Mouse (Mus musculus) liver, postnatal 0 days (tissue): ENCODE data around the gene Crim1. TPM values are rescaled to one million over a fixed set of nuclear protein-coding genes. Genes with fewer than 3 reads are reported as not detected.

Source experiments
- ATAC-seq: fragments of 200-750 bp; cut with Nextera tagmentation; 2 replicates; pipeline ENCODE4 v1.8.0; 2017; ENCODE audit warnings: mild to moderate bottlenecking, moderate library complexity
- DNase-seq: peaks from one replicate; pipeline ENCODE4 v3.0.0-alpha.2; 2016
- H3K27ac ChIP-seq: fragments of 300-500 bp; sonication (generic); 2 replicates; pipeline ENCODE4 v1.5.1; 2014; ENCODE audit warnings: antibody characterized with exemption, moderate library complexity, mild to moderate bottlenecking, low read depth
- H3K27me3 ChIP-seq: fragments of 300-500 bp; sonication (generic); 2 replicates; pipeline ENCODE4 v1.6.1; 2014; ENCODE audit warnings: low read length, control low read depth, mixed read lengths; ENCODE audit not compliant: insufficient read depth
- H3K36me3 ChIP-seq: fragments of 300-500 bp; sonication (generic); replicated peaks from 2 replicates; pipeline ENCODE4 v1.6.1; 2014; ENCODE audit warnings: mild to moderate bottlenecking, control low read depth, low read length, moderate library complexity, mixed read lengths; ENCODE audit not compliant: insufficient read depth
- H3K4me1 ChIP-seq: fragments of 300-500 bp; sonication (generic); 2 replicates; pipeline ENCODE4 v1.6.1; 2014; ENCODE audit warnings: antibody characterized with exemption, mild to moderate bottlenecking, control low read depth; ENCODE audit not compliant: insufficient read depth
- H3K4me2 ChIP-seq: fragments of 300-500 bp; sonication (generic); 2 replicates; pipeline ENCODE4 v1.6.1; 2014; ENCODE audit warnings: low read depth, mild to moderate bottlenecking, low read length, moderate library complexity, mixed read lengths
- H3K4me3 ChIP-seq: fragments of 300-500 bp; sonication (generic); 2 replicates; pipeline ENCODE4 v1.5.1; 2014; ENCODE audit warnings: low read depth, low read length
- H3K9ac ChIP-seq: fragments of 300-500 bp; sonication (generic); replicated peaks from 2 replicates; pipeline ENCODE4 v1.6.1; 2014; ENCODE audit warnings: mild to moderate bottlenecking, moderate library complexity
- H3K9me3 ChIP-seq: fragments of 300-500 bp; sonication (generic); 2 replicates; pipeline ENCODE4 v1.6.1; 2016; ENCODE audit warnings: mild to moderate bottlenecking, control low read depth, low read length, mixed read lengths
- CTCF ChIP-seq: sonication (generic); IDR thresholded peaks from 2 replicates; pipeline ENCODE4 v1.5.1; 2016; ENCODE audit warnings: antibody characterized with exemption, low read depth
- EP300 ChIP-seq: IDR thresholded peaks from 2 replicates; pipeline ENCODE4 v1.6.1; 2016; ENCODE audit warnings: antibody characterized with exemption, low read depth, mild to moderate bottlenecking
- WGBS: fragments of 180-500 bp; shearing (Covaris S2); extraction: QIAGEN DNeasy Blood & Tissue Kit; methylation state at CpG from one replicate; pipeline ENCODE4 v1.1.7; 2014; ENCODE audit not compliant: insufficient replicate concordance; 5-methylcytosine and 5-hydroxymethylcytosine counted together
- microRNA-seq: library from miRNA; unstranded; fragments of <30 nt; microRNA quantifications from one replicate; pipeline ENCODE4, GENCODE M21; 2016
- polyA plus RNA-seq: library from polyadenylated mRNA; unstranded; fragments of >200 nt; fragmentation: Nextera tagmentation; extraction: Ambion mirVana; gene quantifications from 2 replicates; pipeline ENCODE4 v1.2.1, GENCODE M21; 2015

The Crim1 gene
- polyA plus RNA-seq, 1 experiment from 2014 or later = 0.86 TPM

DNA sequence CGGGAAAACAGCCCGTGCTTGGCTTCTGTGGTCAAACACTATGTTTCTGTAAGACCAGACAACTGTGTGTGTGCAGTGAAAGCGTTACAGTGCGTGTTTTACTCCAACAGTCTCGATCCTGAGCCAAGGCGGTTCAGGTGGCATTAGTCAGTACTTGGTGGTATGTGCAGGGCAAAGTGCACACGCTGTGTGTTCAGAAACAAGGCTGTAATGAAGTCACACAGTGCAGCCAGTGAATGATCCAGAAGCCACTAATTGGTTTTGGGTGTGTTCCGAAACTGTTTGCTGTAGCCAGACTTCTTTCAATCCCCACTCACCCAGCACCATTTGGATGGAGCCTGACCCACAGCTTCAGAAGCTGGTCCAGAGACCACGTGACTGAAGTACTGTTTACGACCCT lies 208.3 kb downstream of the Crim1 start:
- no peaks in the 10 kb centered on the region for H3K9me3 ChIP-seq
- WGBS = 79% methylated on average over 10 of the region's 10 CpGs
- peaks cover 7% of the 10 kb centered on the region; the same call in 1 of the 2 replicates for H3K4me1 ChIP-seq
- H3K4me2 ChIP-seq = no peak overlapping the region
- ATAC-seq = peak; percentile 46; the same call in 1 of the 2 replicates
- no peak overlapping the region for H3K4me3 ChIP-seq
- H3K27ac ChIP-seq = 0 out of 2 replicates have a peak overlapping the region, but pooled peaks have one; percentile 12
- H3K27me3 ChIP-seq = no peaks in the 10 kb centered on the region
- TF ChIP-seq EP300 (no peak), CTCF (no peak)
- peaks cover 16% of the 10 kb centered on the region for H3K36me3 ChIP-seq
- no peak for DNase-seq
- H3K9ac ChIP-seq = no peak overlapping the region

DNA sequence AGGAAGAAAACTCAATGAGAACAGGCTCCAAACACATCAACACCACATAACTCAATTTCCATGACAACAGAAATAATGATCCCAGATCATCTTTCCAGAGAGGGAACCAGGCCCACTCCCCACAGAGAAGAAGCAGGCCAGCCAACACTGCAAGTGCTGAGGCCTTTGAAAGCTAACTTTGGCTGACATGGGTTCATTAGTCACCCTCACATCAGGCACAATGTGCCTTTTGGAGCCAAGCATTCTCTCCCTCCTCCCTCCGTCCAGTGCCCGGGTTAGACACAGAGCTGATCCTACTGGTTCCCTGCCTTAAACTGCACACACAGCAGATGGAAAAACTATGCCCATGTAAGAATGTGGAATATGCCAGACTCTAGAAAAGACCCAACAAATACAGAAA lies 209.9 kb downstream of the Crim1 start:
- Histone ChIP-seq H3K4me1 (peaks cover 7% of the 10 kb centered on the region), H3K4me2 (no peak overlapping the region), H3K27me3 (no peaks in the 10 kb centered on the region), H3K9ac (no peak overlapping the region), H3K27ac (no peak overlapping the region), H3K4me3 (no peak overlapping the region), H3K9me3 (no peaks in the 10 kb centered on the region), H3K36me3 (peaks cover 14% of the 10 kb centered on the region)
- TF ChIP-seq EP300 (no peak), CTCF (no peak)
- WGBS = 83% methylated on average over 2 of the region's 2 CpGs
- DNase-seq (no peak), ATAC-seq (no peak)

DNA sequence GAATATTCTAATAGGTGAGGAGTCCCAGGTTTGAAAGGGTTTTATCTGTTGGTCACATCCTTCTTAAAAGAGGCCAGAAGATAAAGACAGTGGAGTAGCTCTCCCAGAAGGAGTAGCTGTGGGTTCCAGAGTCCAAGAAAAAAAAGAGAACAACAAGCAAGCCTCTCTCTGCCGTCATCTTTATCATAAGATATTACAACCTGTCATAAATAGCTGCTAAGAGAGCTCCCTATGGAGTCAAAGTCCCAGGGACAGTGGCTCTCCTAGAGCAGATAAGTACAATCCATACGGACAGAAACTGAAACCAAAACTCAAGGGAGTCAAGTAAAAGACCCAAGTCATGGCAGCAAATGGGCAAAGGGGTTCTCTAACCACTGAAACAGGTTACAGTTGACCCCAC lies 215.2 kb downstream of the Crim1 start:
- no peak overlapping the region for H3K4me3 ChIP-seq
- no peak for ATAC-seq
- H3K27ac ChIP-seq = no peak overlapping the region; the same call in 1 of the 2 replicates
- no peak for TF ChIP-seq EP300
- TF ChIP-seq CTCF = no peak
- peaks cover 21% of the 10 kb centered on the region for H3K4me1 ChIP-seq
- H3K4me2 ChIP-seq = peak overlapping the region; percentile 86
- no peak for DNase-seq
- no peaks in the 10 kb centered on the region for H3K27me3 ChIP-seq
- peaks cover 9% of the 10 kb centered on the region for H3K36me3 ChIP-seq
- WGBS = 61% methylated on average over 2 of the region's 2 CpGs
- H3K9me3 ChIP-seq = no peaks in the 10 kb centered on the region
- no peak overlapping the region for H3K9ac ChIP-seq

DNA sequence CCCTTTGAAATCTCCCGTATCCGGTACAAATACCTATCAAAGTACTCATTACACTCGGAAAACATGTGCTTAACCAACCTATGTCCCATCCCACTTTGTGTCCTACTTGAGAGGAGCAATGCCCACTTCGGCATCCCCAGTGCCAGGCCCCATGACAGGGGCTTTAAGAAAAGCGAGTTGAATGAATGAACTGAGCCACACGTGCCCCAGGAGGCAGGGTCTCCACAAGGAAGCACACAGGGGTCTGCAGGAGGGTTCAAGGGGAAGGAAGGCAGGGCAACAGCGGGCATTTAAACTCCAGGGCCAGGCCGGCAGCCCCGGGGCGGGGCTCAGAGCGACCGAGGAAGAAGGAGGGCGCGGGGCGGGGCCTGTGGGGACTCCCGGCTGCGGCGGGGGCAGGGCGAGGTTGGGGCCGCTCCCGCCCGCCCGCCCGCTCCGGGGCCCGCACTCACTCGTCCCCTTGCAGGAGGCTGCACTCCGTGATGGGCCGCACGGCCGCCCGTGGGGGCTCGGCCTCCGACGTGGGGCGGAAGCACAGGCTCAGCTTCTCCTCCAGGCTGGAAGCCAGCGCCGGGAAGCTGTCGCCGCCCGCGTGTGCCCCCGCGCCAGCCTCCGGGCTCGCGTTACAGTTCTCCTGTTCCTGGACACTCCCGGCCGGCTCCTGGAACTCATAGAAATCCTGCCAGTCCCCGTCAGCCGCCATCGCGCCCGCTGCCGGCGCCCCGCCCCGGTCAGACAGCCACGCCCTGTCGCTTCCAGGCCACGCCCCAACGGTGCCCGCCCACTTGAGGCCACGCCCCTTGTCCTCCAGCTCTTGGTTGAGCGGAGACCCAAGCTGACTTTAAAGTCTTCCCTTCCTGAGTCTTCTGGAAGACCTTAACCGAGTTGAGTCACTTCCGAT lies 217.6 kb downstream of the Crim1 start, which contains the start of gene Fez2:
Gene Fez2 (minus strand): TSS at position 772 of the 901 bp plus-strand sequence.
- ATAC-seq (peak; percentile 97), DNase-seq (peak; percentile 96)
- Histone ChIP-seq H3K4me2 (peak within 1 kb of the TSS; percentile 86), H3K36me3 (peaks cover 2% of the 10 kb centered on the region; the same call in 1 of the 2 replicates), H3K4me1 (peaks cover 21% of the 10 kb centered on the region), H3K9ac (peak within 1 kb of the TSS; percentile 87), H3K27ac (peak within 1 kb of the TSS; percentile 98), H3K9me3 (no peaks in the 10 kb centered on the region), H3K4me3 (peak within 1 kb of the TSS; percentile 89), H3K27me3 (no peaks in the 10 kb centered on the region)
- WGBS = under 1% methylated on average over 49 of the region's 67 CpGs
- TF ChIP-seq CTCF (no peak), EP300 (no peak)

DNA sequence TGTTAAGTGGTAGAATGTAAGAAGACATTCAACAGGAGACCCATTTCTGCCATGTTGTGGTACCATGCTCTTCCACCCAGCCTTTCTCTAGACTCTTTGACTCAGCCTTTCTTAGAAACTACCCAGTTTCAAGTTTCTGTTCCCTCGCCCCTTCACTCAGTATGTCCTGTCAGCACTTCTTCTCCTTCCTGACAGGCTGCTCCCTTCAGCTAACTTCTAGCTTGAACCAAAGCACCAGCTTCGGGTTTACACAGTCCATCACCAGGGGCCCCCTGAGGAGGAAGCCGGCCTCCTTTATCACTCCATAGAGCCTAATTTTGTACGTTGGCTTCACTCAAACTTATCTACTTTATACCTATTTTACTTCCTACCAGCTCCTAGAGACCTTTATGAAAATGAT lies 219.2 kb downstream of the Crim1 start:
- peaks cover 21% of the 10 kb centered on the region for H3K4me1 ChIP-seq
- no peak for ATAC-seq
- H3K9ac ChIP-seq = no peak overlapping the region
- H3K9me3 ChIP-seq = no peaks in the 10 kb centered on the region
- no peak for TF ChIP-seq EP300
- TF ChIP-seq CTCF = no peak
- DNase-seq = no peak
- H3K4me2 ChIP-seq = no peak overlapping the region
- no peak overlapping the region for H3K4me3 ChIP-seq
- WGBS = 45% methylated on average over 4 of the region's 4 CpGs
- no peaks in the 10 kb centered on the region for H3K27me3 ChIP-seq
- no peak overlapping the region for H3K27ac ChIP-seq
- no peaks in the 10 kb centered on the region for H3K36me3 ChIP-seq

DNA sequence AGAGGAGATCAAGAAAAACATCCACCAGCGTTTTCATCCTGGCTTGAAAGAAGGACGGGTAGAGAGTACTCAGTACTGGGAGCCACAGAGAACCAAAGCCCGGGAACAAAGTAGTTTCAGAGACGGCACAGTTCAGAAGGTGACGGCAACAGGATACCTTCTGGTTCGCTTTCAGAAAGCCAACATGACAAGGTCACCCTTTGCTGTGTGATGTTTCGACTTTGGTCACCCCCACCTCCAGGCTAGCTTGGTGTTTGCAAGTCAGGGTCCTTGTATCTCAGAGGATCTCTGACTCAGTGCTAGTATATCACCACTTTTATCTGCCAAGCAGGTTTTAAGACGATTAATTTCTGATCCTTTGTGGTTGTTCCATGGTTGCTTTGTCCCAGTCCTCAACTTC lies 225.0 kb downstream of the Crim1 start:
- Histone ChIP-seq H3K9me3 (no peaks in the 10 kb centered on the region), H3K36me3 (no peaks in the 10 kb centered on the region), H3K27ac (no peak overlapping the region), H3K4me1 (no peaks in the 10 kb centered on the region), H3K27me3 (no peaks in the 10 kb centered on the region), H3K9ac (no peak overlapping the region), H3K4me3 (no peak overlapping the region), H3K4me2 (no peak overlapping the region)
- no peak for ATAC-seq
- 69% methylated on average over 8 of the region's 8 CpGs for WGBS
- TF ChIP-seq EP300 (no peak), CTCF (no peak)
- DNase-seq = no peak

Small RNA genes lying within 50 kb of the gene (microRNA-seq; reads per million reads assigned to microRNA genes)
- gene Gm25069 = not detected

Other genes with a start within 250 kb of the Crim1 start
- gene Fez2, start 217.9 kb downstream of the Crim1 start, polyA plus RNA-seq = 17.3 and 20.3 TPM in 2 replicates